Mouse (Mus musculus): ENCODE results near the gene Kcp.

GRCm38 (mm10) chr6:29445354-29445753 lies 62.4 kb downstream of the Kcp start:
- TF ChIP-seq CTCF (IDR thresholded peaks at IDR 0.05; ENCODE audit: low read depth), result no peak
- TF ChIP-seq EP300 (optimal IDR thresholded peaks at IDR 0.05), result no peak
